Mouse (Mus musculus) heart, adult 2 months (tissue): Measurements from ENCODE around the gene Akap6.

Experiments used
- CTCF ChIP-seq: fragments of 200-600 bp; IDR thresholded peaks from 2 replicates; pipeline ENCODE4 v1.8.1; 2022; ENCODE audit warnings: antibody characterized with exemption, mild to moderate bottlenecking, moderate library complexity
- EP300 ChIP-seq: fragments of 200-500 bp; IDR thresholded peaks from 2 replicates; pipeline ENCODE4 v1.6.1; 2011; ENCODE audit warnings: low read depth, low read length, control low read depth; ENCODE audit not compliant: insufficient read depth
- POLR2A ChIP-seq: fragments of 200-500 bp; IDR thresholded peaks from 2 replicates; pipeline ENCODE4 v1.6.1; 2011; ENCODE audit warnings: mild to moderate bottlenecking, low read depth, low read length, control low read depth; ENCODE audit not compliant: insufficient read depth

DNA sequence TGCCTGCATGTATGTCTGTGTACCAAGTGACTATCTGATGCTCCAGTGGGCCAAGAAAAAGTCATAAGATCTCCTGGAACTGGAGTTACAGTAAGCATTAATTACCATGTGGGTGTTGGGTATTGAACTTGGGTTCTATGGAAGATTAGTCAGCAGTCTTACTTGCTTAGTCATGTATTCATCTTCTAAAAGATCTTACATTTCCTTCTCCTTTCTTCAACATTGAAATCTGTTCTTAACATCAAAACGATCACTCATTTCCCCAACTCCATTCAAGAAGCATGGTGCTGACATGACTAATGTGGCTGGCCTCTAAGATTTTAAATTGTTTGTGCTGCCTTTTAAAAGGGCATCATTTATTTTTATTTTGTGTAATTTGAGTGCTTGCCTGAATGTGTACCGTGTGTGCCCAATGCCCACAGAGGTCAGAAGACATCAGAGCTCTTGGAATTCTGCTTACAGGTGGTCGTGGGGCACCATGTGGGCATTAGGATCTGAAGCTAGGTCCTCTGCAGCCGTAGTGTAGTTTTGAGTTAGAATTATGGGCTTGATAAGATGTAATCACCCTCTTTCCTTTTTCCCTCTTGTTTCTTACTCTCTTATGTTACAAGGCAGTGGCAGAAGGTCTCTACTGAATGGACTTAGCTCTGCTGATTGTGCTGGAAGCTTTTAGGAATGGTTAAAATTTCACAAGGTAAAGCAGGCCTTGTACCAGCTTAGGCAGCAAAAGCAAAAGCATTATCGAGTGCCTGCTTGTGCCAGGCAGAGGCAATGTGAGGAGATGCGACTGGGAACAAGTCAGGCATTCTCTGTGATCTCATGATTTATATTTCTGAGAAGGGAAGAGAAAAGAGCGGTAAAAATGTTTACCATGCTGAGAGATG, 36.0 kb upstream of the Akap6 start:
- no peak for TF ChIP-seq POLR2A
- no peak for TF ChIP-seq CTCF
- TF ChIP-seq EP300, result no peak
